Mouse (Mus musculus) kidney, embryonic 14.5 days (tissue): ENCODE measurements around the gene Chst7. TPM values are rescaled to one million over a fixed set of nuclear protein-coding genes. Genes with fewer than 3 reads are reported as not detected.

Experiments used
- ATAC-seq: fragments of 200-750 bp; cut with Nextera tagmentation; 2 replicates; pipeline ENCODE4 v1.8.0; 2017; ENCODE audit warnings: moderate number of reproducible peaks, mild to moderate bottlenecking, moderate TSS enrichment, moderate library complexity; ENCODE audit not compliant: low FRiP score, low TSS enrichment
- H3K27ac ChIP-seq: fragments of 300-500 bp; sonication (generic); 2 replicates; pipeline ENCODE4 v1.5.1; 2014; ENCODE audit warnings: low read depth, mild to moderate bottlenecking, low read length, moderate library complexity, mixed read lengths
- H3K27me3 ChIP-seq: fragments of 300-500 bp; sonication (generic); 2 replicates; pipeline ENCODE4 v1.6.1; 2014; ENCODE audit warnings: mild to moderate bottlenecking, low read length; ENCODE audit not compliant: control insufficient read depth, insufficient read depth
- H3K36me3 ChIP-seq: fragments of 300-500 bp; sonication (generic); 2 replicates; pipeline ENCODE4 v1.6.1; 2014; ENCODE audit warnings: low read length, mixed read lengths; ENCODE audit not compliant: control insufficient read depth, insufficient read depth
- H3K4me1 ChIP-seq: fragments of 300-500 bp; sonication (generic); 2 replicates; pipeline ENCODE4 v1.6.1; 2014; ENCODE audit warnings: low read length, mixed read lengths; ENCODE audit not compliant: control insufficient read depth, insufficient read depth
- H3K4me2 ChIP-seq: fragments of 300-500 bp; sonication (generic); replicated peaks from 2 replicates; pipeline ENCODE4 v1.6.1; 2014; ENCODE audit warnings: low read depth, mild to moderate bottlenecking, low read length
- H3K4me3 ChIP-seq: fragments of 300-500 bp; sonication (generic); 2 replicates; pipeline ENCODE4 v1.5.1; 2014; ENCODE audit warnings: mild to moderate bottlenecking, low read length
- H3K9ac ChIP-seq: fragments of 300-500 bp; sonication (generic); 2 replicates; pipeline ENCODE4 v1.6.1; 2014; ENCODE audit warnings: low read depth, mild to moderate bottlenecking, low read length, moderate library complexity
- H3K9me3 ChIP-seq: fragments of 300-500 bp; sonication (generic); 2 replicates; pipeline ENCODE4 v1.6.1; 2016; ENCODE audit warnings: low read length; ENCODE audit not compliant: control insufficient read depth
- WGBS: fragments of 180-500 bp; shearing (Covaris S2); extraction: QIAGEN DNeasy Blood & Tissue Kit; methylation state at CpG from one replicate; pipeline ENCODE4 v1.1.7; 2014; 5-methylcytosine and 5-hydroxymethylcytosine counted together
- polyA plus RNA-seq: library from polyadenylated mRNA; unstranded; fragments of >200 nt; fragmentation: Nextera tagmentation; extraction: Ambion mirVana; gene quantifications from 2 replicates; pipeline ENCODE4 v1.2.1, GENCODE M21; 2014

Chst7 gene
- polyA plus RNA-seq, 1 experiment from 2014 or later, result 2.8 TPM

GRCm38 (mm10) chrX:20117717-20118116, 58.4 kb downstream of the Chst7 start:
- Histone ChIP-seq H3K9ac (no peak overlapping the region), H3K27ac (no peak overlapping the region), H3K4me1 (no peaks in the 10 kb centered on the region), H3K4me3 (no peak overlapping the region), H3K27me3 (no peaks in the 10 kb centered on the region), H3K36me3 (no peaks in the 10 kb centered on the region), H3K4me2 (no peak overlapping the region), H3K9me3 (no peaks in the 10 kb centered on the region)
- no peak for ATAC-seq
- WGBS, result 64% methylated on average over 2 of the region's 2 CpGs

GRCm38 (mm10) chrX:20125481-20125880, 66.1 kb downstream of the Chst7 start:
- no peak overlapping the region for H3K4me3 ChIP-seq
- H3K4me2 ChIP-seq, result no peak overlapping the region
- no peaks in the 10 kb centered on the region for H3K4me1 ChIP-seq
- H3K9ac ChIP-seq, result no peak overlapping the region
- H3K27me3 ChIP-seq, result no peaks in the 10 kb centered on the region
- no peak for ATAC-seq
- H3K27ac ChIP-seq, result no peak overlapping the region
- no peaks in the 10 kb centered on the region for H3K9me3 ChIP-seq
- H3K36me3 ChIP-seq, result no peaks in the 10 kb centered on the region
- WGBS, result 75% methylated on average over 2 of the region's 2 CpGs

GRCm38 (mm10) chrX:20128951-20129350, 69.6 kb downstream of the Chst7 start:
- H3K36me3 ChIP-seq, result no peaks in the 10 kb centered on the region
- no peak overlapping the region for H3K4me3 ChIP-seq
- no peaks in the 10 kb centered on the region for H3K27me3 ChIP-seq
- H3K9ac ChIP-seq, result no peak overlapping the region
- no peaks in the 10 kb centered on the region for H3K4me1 ChIP-seq
- no peak for ATAC-seq
- H3K27ac ChIP-seq, result no peak overlapping the region
- H3K9me3 ChIP-seq, result no peaks in the 10 kb centered on the region
- no peak overlapping the region for H3K4me2 ChIP-seq

- Histone ChIP-seq H3K36me3 (no peaks in the 10 kb centered on the region), H3K4me1 (no peaks in the 10 kb centered on the region), H3K9ac (no peak overlapping the region), H3K27ac (no peak overlapping the region), H3K4me2 (no peak overlapping the region), H3K27me3 (no peaks in the 10 kb centered on the region), H3K9me3 (no peaks in the 10 kb centered on the region), H3K4me3 (no peak overlapping the region)
- ATAC-seq, result no peak
- WGBS, result 81% methylated on average over 1 of the region's 1 CpGs
Observed at GRCm38 (mm10) chrX:20129466-20129865, 70.1 kb downstream of the Chst7 start.

Other genes with a start within 250 kb of the Chst7 start
- gene Slc9a7, start 232.2 kb downstream of the Chst7 start, polyA plus RNA-seq, result 0.63 and 0.84 TPM in 2 replicates